Mouse (Mus musculus) left cerebral cortex, postnatal 4 days (tissue): ENCODE measurements at regions not wholly inside any gene's neighbourhood (a gene's known extent, or its start where the extent isn't known, plus 50 kb on each side); places are given as distances from the start of the nearest gene placed in this dataset.
"Not testable (repeated sequence)": the region's sequence is repeated elsewhere in the genome, so short reads cannot be mapped to it uniquely, and the experiment has no call there.

Experiments
- DNase-seq: peaks from one replicate; pipeline ENCODE4 v3.0.0-alpha.2; 2022
- intact Hi-C: fragments of 180-260 bp; cut with DNase I; formaldehyde crosslinking; loops from one replicate; pipeline ENCODE4 v1.15.1; 2025

DNA sequence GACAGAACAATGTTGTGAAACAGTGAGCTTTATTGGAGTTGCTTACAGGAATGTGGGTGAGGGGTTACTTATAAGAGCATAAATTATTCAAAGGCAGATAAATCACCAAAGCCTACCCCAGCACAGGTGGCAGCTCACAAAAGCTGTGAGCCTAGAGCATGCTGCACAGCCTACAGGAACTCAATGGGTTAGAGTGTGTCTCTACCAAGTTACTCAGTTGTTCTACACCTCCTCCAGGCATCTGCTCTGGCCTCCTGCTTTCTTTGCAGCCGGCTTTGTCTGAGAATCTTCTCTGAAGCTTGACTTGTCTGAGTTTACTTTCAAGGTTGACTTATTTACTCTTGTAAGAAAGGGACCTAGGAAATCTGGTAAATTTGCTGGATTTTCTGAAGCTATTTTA lies 336.5 kb downstream of the Fscb start:
- no peak for DNase-seq
- intact Hi-C loops: no loop called here

DNA sequence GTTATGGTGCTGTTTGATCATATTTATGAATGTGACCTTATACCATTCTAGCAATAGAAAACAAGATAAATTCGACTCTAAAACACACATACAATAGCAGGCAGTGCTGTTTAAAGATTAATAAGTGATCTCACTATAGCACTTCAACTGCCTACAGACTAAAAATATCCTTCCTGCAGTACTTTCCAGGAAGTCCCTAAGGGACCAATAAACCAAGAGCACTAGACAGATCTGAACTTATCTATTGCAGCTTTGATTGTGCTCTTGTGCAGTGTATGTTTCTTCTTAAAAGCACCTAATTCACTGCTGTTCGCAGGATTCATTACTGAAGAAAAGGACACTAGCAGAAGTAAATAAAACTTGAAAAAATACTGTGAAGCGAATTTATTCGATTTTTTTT lies 358.1 kb downstream of the Fscb start:
- intact Hi-C loops: no loop called here
- DNase-seq: no peak

DNA sequence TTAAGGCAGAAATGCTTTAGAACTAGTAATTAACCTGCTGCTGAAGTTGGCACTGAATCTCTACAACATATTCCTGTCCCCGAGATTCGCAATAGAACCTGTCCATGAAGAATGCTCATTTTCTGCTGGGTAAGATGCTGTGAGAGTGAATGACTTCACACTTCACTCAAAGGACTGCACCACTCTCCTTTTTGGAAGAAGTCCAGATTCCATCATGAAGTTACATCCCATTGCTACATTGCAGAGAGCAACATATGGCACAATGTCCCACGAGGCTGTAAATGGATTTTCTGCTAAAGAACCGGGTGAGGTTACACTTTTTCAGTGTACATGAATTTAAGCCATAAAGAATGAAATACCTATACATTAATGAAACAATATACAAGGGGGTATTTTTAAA lies 360.0 kb downstream of the Fscb start:
- intact Hi-C loops: no loop called here
- peak; percentile 1 for DNase-seq

DNA sequence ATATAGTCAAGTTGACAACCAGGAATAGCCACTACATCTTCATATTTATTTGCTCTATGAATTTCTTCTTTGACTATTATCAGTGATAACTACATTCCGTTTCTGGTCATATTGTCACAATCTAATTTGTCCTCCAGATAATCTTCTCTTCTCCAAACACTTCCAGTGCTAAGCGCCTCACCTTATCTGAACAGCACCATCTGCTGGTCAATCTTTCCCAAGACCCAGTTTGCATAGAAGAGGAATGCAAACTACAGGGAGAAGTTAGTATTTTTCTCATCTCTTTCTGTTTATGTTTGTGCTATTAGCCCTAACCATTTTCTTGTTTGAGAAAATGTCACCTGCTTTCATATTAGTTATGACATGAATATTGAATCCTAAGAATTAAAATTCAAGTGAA lies 370.3 kb downstream of the Fscb start:
- DNase-seq: peak; percentile 16
- intact Hi-C loops: no loop called here

DNA sequence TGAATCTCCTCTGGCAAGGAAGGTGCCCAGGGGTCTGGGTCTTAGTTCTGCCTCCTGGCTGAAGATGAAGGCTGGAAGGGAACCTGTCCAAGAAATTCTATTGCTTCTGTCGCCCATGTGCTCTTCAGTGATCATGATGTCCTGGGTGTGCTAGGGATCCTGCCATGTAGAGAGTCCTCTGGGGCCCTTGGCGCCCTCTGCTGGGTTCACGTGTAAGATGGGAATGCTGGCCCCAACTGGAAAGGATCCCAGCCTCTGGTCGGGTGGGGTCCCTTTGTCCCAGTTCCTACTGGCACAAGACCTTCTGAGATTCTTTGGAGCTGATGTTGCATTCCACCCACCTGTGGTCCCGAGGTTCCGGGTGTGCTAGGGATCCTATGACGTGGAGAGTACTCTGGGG lies 397.7 kb downstream of the Fscb start:
- intact Hi-C loops: no loop called here
- no peak for DNase-seq

DNA sequence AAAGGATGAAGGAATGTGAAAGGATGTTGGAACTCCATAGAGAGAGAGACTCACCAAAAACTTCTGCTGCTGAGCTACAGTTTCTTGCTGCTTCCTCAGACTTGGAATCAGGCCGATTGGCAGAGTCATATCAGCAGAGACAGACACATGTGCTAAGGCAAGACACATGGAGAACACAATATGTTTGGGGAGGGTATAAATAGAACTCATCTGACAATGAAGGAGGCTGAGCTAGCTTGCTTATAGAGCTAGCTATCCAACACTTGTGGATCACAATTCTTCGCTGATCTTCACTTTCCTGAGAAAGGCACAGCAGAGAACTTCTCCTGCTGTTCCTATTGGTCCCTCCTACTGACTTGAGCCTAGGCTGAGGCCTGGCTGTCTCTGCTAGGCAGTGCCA lies 429.0 kb downstream of the Fscb start:
- DNase-seq: no peak
- intact Hi-C loops: no loop called here

DNA sequence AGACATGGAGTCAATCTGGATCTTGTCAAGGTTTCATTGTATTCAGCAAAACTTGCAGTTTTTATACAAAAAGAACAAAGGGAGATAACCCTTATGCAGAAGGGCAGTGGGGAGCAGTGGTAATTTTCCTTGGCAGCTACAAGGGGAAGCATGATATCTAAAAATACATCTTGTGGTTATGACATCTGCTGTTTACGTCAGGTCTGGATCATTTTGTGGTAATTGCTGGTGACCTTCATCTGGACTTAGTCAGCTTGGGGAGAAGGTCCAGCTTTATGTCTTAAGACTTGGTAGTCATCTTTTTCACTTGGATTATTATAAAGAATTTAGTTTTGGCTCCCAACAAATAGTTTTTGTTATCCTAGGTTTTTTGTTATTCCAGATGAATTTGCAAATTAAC lies 465.9 kb downstream of the Fscb start:
- DNase-seq, intact Hi-C loops: not testable (repeated sequence)
